Mouse (Mus musculus): ENCODE results near the gene Adipor1.
"Not testable (repeated sequence)": the region's sequence is repeated elsewhere in the genome, so short reads cannot be mapped to it uniquely, and the experiment has no call there.

The Adipor1 gene

GRCm38 (mm10) chr1:134419751-134420458 lies 4.7 kb downstream of the Adipor1 start:
- no peak for DNase-seq (ENCODE audit: low read depth)

GRCm38 (mm10) chr1:134423911-134424310 lies 8.7 kb downstream of the Adipor1 start:
- DNase-seq (ENCODE audit: low read depth), result no peak

GRCm38 (mm10) chr1:134426289-134426688 lies 11.1 kb downstream of the Adipor1 start:
- DNase-seq (ENCODE audit: low read depth), result no peak

- DNase-seq (ENCODE audit: low read depth), result no peak
Observed at GRCm38 (mm10) chr1:134433002-134433401, 17.8 kb downstream of the Adipor1 start.

- DNase-seq (ENCODE audit: low read depth), result no peak
Observed at GRCm38 (mm10) chr1:134433473-134433872, 18.3 kb downstream of the Adipor1 start.

GRCm38 (mm10) chr1:134435414-134435813 lies 20.2 kb downstream of the Adipor1 start:
- no peak for DNase-seq (ENCODE audit: low read depth)

GRCm38 (mm10) chr1:134440437-134440836 lies 25.3 kb downstream of the Adipor1 start:
- DNase-seq (ENCODE audit: low read depth), result no peak

GRCm38 (mm10) chr1:134441737-134442136 lies 26.6 kb downstream of the Adipor1 start:
- DNase-seq (ENCODE audit: low read depth), result not testable (repeated sequence)

GRCm38 (mm10) chr1:134442394-134442793 lies 27.2 kb downstream of the Adipor1 start:
- no peak for DNase-seq (ENCODE audit: low read depth)

DNA sequence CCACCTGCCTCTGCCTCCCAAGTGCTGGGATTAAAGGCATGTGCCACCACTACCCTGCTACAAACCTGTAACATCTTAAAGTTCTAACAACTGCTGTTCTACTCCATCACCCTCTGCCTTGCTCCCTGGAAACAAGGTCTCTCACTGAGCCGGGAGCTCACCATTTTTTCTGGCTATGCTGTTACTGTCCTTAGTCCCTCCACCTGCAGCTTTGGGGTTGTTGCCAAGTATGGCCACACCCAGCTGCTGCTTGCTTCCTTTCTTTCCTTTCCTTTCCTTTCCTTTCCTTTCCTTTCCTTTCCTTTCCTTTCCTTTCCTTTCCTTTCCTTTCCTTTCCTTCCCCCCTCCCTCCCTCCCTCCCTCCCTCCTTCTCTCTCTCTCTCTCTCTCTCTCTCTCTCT lies 28.1 kb downstream of the Adipor1 start:
- not testable (repeated sequence) for DNase-seq (ENCODE audit: low read depth)

DNA sequence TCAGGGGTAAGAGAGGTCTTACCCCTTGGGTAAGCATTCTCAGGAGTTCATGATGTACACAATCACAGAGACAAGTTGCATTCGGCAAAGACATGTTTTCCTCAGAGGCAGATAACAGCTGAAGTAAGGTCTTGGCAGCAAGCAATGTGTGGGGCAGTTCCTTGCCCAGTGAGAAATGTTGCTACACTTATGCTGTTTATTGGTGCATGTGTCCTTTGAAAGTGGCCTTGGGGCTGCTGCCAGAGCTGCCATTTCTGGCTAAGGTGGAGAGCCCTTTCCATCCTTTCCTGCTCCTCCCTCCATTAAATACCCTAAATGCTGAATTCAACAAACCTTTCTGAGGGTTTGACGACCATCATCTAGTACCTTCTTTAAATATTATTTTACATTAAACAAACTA lies 30.2 kb downstream of the Adipor1 start:
- DNase-seq (ENCODE audit: low read depth), result no peak

DNA sequence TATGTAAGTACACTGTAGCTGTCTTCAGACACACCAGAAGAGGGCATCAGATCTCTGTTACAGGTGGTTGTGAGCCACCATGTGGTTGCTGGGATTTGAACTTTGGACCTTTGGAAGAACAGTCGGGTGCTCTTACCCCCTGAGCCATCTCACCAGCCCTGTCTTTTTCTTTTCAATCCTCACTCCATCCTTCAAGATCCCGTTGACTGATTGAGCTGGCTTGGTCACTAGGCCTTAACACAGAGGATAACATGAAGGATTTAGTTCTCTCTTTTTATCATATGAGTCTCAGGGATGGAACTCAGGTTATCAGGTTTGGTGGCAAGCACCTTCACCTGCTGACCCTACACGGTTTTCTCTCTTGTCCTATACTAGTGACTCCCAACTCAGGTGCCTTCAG lies 33.4 kb downstream of the Adipor1 start:
- DNase-seq (ENCODE audit: low read depth), result not testable (repeated sequence)

DNA sequence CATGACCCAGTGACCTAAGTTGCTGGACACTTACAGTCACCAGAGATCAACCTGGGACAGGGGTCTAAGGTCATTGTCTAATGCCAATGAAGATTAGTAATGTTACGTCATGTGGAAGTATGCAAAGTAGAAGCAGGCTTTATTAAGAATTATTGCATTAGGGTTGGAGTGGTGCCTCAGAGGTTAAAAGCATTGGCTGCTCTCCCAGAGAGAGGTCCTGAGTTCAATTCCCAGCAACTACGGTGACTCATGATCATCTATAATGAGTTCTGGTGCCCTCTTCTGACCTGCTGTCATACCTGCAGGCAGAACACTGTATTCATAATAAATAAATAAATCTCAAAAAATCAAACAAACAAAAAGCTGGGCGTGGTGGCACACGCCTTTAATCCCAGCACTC lies 35.0 kb downstream of the Adipor1 start:
- no peak for DNase-seq (ENCODE audit: low read depth)

DNA sequence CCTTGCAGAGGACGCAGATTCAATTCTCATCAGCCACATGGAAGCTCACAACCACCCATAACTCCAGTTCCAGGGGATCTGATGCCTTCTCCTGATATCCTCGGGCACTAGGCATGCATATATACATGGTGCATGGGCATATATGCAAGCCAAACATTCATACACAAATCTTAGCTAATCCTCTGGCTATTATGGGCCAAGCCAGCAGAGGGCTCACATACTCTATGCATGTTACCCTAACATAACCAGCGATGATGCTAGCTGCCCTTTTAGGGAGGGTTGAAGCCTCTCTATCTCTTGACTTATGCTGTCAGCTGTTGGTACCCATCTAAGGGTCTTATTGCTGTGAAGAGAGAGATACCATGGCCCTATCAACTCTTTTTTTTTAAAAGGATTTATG lies 35.8 kb downstream of the Adipor1 start:
- DNase-seq (ENCODE audit: low read depth), result no peak

DNA sequence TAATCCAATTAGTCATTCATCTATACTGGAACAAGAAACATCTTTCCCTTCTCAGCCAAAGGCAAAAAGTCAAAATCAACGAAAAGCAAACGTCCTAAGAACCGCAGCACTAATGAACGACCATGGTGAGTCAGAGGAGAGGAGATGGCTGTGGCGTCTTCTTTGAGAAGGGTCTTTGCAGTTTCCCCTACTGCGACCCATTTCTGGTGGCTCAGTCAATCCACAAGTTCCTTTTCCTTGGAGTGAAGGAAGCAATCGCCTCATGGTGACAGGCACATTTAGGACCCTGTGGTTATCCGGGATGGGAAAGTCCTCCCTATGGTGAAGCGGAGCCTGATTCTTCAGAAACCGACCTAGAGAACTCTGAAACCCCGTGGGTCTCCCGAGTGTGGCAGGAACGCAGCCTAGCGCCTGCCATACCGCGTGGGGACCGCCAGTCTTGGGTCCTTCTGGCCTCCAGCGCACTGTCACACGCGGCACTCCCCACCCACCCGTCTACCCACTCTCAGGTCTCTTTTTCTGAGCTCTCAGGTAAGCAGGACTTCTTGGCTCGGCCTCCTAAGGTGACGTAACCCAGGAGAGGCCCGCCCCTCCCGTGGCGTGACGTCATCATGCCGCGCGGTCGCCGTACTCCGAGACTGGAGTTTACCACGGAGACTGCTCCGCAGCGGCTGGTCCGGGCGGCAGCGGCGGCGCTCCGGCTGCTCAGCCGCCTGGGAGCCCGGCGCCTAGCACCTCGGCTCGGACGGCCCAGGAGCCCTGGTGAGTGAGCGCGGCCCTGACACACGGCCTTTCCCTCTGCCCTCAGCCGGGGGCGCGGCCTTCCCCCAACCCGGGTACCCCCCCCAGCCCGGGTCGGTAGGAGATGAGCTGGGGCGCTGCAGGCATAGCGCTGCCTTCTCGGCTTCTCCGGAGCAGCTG lies 40.0 kb downstream of the Adipor1 start, which contains the start of gene Klhl12:
TSS of gene Klhl12 (plus strand) at position 628 of the 921 bp plus-strand sequence.
- peak; percentile 58 for DNase-seq (ENCODE audit: low read depth)

DNA sequence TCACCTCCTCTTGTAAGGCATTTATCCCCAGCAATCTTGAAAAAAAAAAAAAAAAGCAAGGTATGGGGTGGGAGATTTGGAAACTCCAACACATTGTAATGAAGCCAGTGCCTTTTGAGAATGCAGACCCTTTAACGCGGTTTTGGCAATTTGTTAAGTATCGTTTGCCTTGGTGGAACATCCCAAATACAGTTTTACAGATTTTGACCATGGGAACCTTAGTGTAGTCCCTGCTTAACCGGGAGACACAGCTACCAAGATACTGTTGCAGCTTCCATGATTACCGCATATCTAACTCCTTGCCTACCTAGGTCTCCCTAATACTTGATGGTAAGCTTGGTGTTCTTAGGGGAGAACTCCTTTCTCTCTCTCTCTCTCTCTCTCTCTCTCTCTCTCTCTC lies 40.9 kb downstream of the Adipor1 start:
- no peak for DNase-seq (ENCODE audit: low read depth)

DNA sequence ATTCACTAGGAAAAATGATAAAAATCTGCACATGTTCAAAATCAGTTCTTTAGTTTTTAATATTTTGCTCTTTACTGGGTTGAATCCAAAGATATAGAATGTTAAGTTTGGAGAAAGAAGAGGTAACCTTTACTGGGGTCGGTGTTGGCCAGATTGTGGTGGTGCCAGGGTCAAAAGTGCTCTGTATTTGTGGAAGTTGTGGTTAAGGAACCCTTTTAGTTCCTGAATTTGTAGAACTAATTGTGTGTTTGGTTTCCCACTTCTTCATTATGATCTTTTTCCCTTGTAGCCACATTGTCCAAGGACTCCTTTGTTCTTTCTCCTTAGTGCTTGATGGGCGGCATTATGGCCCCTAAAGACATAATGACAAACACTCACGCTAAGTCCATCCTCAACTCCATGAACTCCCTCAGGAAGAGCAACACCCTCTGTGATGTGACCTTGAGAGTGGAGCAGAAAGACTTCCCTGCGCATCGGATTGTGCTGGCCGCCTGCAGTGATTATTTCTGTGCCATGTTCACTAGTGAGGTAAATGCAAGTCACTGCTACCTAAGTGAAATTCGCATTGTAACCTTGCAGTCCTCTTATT lies 43.1 kb downstream of the Adipor1 start:
- no peak for DNase-seq (ENCODE audit: low read depth)

DNA sequence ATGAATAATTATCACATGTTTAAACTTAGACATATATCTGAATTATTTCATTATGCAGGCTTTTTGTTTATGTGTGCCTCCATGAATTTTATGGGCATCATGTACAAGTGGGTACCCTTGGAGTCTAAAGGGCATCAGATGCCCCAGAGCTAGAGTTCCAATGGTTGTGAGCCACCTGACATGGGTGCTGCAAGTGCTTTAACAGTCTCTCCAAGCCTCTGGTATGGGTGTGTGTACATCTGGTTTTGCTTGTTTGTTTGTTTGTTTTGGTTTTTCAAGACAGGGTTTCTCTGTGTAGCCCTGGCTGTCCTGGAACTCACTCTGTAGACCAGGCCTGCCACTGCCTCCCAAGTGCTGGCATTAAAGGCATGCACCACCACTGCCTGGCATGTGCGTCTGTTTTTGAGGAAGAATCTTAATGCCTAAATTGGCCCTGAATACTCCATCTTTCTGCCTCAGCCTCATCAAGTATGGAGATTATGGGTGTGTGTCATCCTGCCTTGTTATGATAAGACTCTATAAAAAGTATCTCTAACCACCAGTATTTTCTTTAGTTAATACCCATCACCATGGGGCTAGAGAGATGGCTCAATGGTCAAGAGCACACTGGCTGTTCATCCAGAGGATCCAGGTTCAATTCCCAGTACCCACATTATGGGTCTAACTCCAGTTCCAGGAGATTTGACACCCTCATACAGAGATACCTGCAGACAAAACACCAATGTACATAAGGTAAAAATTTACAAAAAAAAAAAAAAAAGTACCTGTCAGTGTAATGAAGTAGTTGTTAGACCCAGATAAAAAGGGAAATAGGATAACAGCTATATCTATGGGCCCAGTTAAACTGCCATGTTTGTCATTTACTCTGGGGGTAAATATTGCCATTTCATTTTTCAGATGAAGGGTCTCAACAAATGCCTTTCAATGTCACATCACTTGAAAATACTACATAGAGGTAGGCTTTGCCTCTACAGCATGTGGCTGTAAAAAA lies 45.4 kb downstream of the Adipor1 start:
- no peak for DNase-seq (ENCODE audit: low read depth)
